Mouse (Mus musculus): ENCODE measurements at regions not wholly inside any gene's neighbourhood (a gene's known extent, or its start where the extent isn't known, plus 50 kb on each side); places are given as distances from the start of the nearest gene placed in this dataset.
A peak's percentile ranks its signal among the peaks of the same experiment; 100 is the strongest.

DNA sequence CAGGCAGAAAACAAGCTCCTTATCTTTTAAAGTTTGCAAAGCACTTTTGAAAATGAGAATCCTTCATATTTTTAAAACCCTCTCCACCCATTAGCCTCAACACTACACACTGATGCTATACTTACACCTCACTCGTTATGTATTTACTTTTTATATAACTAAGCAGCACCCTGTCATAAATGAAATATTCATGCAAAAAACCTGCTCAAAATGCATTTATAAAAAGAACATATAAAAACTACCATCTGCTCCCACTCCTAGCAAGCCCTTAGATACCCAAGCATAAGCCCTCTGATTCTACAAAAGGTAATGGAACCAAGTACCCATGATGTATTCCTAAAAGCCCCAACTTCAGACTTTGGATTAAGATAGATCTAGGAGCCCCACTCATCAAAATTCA, 426.7 kb upstream of the Mef2c start:
- DNase-seq (ENCODE audit: low spot score in 2 of 2), result no peak
- intact Hi-C loops (cut with DNase I), result no loop called here

DNA sequence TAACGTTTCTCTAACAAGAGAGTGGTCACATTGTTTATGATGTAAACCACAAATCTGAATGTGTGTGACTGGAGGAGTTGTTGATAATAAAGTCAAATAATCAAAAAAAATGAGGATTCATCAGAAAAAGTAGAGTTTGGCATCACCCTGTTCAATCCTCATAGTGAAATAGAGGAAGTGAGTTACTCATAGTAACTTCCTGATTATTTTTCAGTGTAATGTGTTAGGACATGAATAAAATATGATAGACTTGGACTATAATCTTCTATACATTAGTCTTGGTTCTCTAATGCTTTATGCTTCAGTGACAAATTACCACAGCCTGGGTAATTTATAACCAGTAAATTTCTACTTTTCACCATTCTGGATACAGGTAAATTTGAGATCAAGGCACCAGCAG, 424.5 kb upstream of the Mef2c start:
- no peak for DNase-seq (ENCODE audit: low spot score in 2 of 2)
- intact Hi-C loops (cut with DNase I), result no loop called here

GRCm38 (mm10) chr13:83084948-83085347, 418.9 kb upstream of the Mef2c start:
- no peak for DNase-seq (ENCODE audit: low spot score in 2 of 2)
- intact Hi-C loops (cut with DNase I), result no loop called here

DNA sequence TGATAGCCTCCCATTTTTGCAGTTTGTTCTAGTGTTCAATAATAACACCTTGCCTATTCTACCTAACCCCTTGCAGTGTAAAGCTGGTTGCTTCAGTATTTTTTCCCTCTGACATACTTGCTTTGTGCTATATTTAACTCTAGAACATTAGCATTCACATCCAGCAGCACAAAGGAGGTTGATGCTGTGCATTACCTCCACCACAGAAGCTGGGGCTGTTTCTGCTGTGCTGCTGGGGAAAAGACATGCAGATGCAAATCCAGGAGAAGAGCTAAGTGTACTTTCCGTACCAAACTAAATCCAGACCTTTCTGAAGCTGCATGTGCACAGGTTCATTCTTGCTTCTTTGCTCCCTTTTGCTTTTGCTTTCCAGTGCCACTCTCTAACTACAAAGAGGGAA, 403.9 kb upstream of the Mef2c start:
- DNase-seq (ENCODE audit: low spot score in 2 of 2), result no peak
- intact Hi-C loops (cut with DNase I), result no loop called here

DNA sequence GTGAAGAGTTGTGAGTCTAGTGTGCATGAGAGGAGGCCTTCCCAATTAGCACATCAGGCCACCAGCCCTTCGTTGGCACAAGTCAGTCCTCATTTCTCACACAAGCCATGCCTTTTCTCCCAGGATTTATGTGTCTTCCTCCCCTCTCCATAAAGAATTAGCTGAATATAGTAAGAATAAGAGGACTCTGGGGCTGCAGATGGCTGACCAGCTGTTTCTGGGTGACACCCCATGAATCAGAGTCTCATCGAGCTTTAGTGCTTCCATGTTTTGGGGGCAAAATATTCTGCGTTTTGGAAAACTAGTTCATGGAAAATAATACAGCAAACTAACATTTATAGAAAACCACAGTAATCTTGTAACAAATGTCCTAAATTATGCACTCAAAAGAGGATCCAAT, 393.2 kb upstream of the Mef2c start:
- peak; percentile 23 to 24 for DNase-seq (ENCODE audit: low spot score in 2 of 2)
- intact Hi-C loops (cut with DNase I), result loop anchor here (5.0 kb wide), 1 partner anchor 412 kb away; no protein-coding TSS in a partner anchor

DNA sequence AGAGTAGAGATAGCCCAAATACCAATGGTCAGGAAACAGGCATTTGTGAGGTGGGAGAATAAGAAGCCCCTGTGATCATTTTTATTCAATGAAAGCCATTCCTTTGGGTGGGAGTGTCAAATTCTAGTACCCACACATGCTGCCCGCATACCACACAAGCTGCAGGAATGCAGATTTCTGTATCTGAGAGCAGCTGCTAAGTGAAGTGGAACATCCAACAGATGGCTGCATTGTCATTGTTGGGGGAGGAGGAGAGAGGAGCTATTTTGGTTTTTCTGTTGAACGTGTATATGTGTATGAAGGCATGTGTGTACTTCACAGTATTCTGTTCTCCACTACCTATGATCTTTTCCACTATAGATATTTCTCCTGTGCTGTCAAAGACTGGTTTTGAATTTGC, 392.3 kb upstream of the Mef2c start:
- intact Hi-C loops (cut with DNase I), result loop anchor here (5.0 kb wide), 1 partner anchor 411 kb away; no protein-coding TSS in a partner anchor
- DNase-seq (ENCODE audit: low spot score in 2 of 2), result peak; percentile 69 to 74

GRCm38 (mm10) chr13:83112323-83112722, 391.5 kb upstream of the Mef2c start:
- no peak for DNase-seq (ENCODE audit: low spot score in 2 of 2)
- intact Hi-C loops (cut with DNase I), result loop anchor here (5.0 kb wide), 1 partner anchor 410 kb away; no protein-coding TSS in a partner anchor

- intact Hi-C loops (cut with DNase I), result loop anchor here (5.0 kb wide), 1 partner anchor 410 kb away; no protein-coding TSS in a partner anchor
Observed at GRCm38 (mm10) chr13:83112741-83113140, 391.1 kb upstream of the Mef2c start.

GRCm38 (mm10) chr13:83113808-83114207, 390.0 kb upstream of the Mef2c start:
- intact Hi-C loops (cut with DNase I), result loop anchor here (5.0 kb wide), 1 partner anchor 408 kb away; no protein-coding TSS in a partner anchor
- DNase-seq (ENCODE audit: low spot score in 2 of 2), result no peak

More at GRCm38 (mm10) chr13:83112741-83113140, 391.1 kb upstream of the Mef2c start:
- DNase-seq (ENCODE audit: low spot score in 2 of 2), result no peak

GRCm38 (mm10) chr13:83114401-83114800, 389.4 kb upstream of the Mef2c start:
- intact Hi-C loops (cut with DNase I), result loop anchor here (5.0 kb wide), 1 partner anchor 408 kb away; no protein-coding TSS in a partner anchor
- DNase-seq (ENCODE audit: low spot score in 2 of 2), result no peak

DNA sequence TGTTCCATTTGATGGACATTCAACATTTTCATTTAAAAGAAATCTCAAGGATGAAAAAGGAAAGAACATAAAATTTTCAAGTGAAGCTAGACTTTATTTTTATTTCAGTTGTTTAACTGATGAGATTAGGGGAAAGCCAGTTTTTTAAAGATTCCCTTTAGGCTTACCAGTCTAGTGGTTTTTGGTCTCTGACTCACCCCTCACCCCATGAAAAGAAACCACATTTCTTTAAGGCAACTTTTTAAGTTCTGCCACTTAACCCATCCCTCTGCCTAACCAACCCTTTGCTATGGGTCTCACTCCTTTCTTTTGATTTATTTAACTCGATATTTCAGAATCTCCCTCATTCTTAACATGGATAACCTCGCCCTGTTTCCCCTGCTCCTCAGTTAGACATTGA, 388.1 kb upstream of the Mef2c start:
- intact Hi-C loops (cut with DNase I), result no loop called here
- DNase-seq (ENCODE audit: low spot score in 2 of 2), result no peak

- intact Hi-C loops (cut with DNase I), result no loop called here
- DNase-seq (ENCODE audit: low spot score in 2 of 2), result no peak
Observed at GRCm38 (mm10) chr13:83120343-83120742, 383.5 kb upstream of the Mef2c start.

DNA sequence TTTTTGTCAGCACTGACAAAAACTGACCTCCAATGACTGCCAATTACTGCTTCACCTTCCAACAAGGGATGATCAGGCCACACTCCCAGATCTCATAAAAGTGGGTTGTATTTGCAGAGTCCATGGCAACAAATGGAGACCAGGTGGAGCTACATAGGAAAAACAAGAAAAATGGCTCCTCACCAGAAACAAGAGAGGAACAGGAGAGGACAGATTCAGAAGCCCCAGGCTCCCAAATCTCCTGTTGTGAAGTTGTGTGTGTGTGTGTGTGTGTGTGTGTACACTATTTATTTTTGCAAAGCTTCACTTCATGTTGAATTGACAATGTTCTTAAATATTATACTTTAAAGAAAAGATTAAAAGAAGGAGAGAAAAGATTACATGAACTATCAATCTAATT, 380.2 kb upstream of the Mef2c start:
- DNase-seq (ENCODE audit: low spot score in 2 of 2), result no peak
- intact Hi-C loops (cut with DNase I), result no loop called here

GRCm38 (mm10) chr13:83124651-83125050, 379.2 kb upstream of the Mef2c start:
- intact Hi-C loops (cut with DNase I), result no loop called here
- DNase-seq (ENCODE audit: low spot score in 2 of 2), result no peak

GRCm38 (mm10) chr13:83126438-83126837, 377.4 kb upstream of the Mef2c start:
- intact Hi-C loops (cut with DNase I), result no loop called here
- peak; percentile 30 to 34 for DNase-seq (ENCODE audit: low spot score in 2 of 2)

DNA sequence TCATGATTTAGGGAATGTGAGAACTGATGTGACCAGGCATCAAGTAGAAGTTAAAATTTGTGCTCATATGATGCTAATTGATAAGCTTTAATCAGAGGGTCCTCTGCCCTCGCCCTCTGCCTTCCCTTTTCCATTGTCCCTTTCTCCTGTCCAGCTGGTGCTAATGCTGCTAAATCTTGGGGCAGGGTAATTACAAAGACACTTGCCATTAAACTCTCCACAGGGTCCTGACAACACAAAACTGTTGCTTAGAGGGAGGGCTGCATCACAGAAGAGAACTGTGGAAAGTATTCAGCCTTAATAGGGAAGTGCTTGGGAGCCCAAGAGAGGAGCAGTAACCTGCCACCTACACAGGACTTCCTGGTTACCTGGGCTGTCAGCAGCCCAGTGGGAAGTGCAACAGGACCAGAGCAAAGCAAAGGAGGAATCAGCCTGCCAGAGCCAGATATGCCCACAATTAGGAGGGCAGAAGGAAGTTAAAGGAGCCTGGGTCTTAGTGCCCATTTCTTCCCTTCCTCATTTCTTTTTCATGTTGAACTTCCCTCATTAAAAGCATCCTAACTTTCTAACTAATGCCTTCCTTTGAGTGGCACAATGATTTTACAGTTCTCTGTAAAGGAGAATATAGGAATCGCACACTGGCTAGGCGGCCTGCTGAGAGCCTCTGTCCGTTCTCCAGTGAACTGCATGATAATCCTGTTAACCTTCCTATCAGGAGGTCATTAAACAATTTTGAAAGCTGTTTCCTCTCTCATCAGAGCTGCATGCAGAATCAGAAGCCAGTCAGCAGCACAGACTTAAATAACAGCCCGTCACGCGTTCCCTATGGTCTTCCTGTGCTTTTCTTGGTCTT, 372.5 kb upstream of the Mef2c start:
- no peak for DNase-seq (ENCODE audit: low spot score in 2 of 2)
- intact Hi-C loops (cut with DNase I), result no loop called here

GRCm38 (mm10) chr13:83131982-83132354, 371.9 kb upstream of the Mef2c start:
- intact Hi-C loops (cut with DNase I), result no loop called here
- no peak for DNase-seq (ENCODE audit: low spot score in 2 of 2)

DNA sequence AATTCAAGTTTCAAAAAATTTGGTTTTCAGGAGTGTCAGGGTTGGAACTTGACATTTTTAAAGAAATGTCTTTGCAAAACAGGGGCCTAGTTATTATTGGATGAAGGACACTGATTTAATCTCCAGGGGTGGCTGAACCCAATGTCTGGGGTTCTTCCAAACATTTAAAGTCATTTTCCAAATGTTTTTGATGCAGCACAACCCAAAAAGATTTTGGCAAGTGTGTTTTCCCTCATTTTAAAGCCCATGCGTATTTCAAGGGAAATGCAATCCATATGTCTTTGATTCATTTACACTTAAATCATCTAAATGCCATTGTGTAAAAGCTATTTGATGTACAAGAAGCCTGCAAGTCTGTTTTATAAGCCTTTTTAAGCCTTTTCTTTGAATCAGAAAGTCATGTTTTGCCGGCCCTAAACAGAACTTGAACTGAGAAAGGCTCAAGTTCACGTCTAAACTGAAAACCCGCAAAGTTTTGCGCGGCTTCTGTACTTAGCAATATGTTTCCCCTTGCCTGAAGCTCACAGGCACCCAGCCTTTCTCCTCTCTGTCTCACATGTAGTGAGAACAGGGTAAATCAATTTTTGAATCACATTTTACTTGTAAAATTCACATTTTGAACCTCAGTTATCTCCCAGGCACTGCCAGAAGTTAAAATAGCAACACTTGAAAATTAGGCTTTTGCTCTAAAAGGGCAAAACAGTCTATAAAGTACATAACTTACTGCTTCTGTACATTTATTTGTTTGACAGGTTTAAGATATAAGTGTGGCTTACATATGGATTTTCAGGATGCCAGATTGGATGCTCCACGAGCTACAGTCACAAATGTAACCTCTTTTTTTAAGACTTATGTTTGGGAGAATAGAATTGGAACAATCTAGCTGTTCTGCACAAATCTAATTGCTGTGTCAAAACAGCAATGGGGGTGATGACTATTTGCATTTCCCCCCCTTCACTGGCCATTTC, 370.9 kb upstream of the Mef2c start:
- no peak for DNase-seq (ENCODE audit: low spot score in 2 of 2)
- intact Hi-C loops (cut with DNase I), result no loop called here

- intact Hi-C loops (cut with DNase I), result no loop called here
- DNase-seq (ENCODE audit: low spot score in 2 of 2), result no peak
Observed at GRCm38 (mm10) chr13:83143316-83143715, 360.5 kb upstream of the Mef2c start.

- intact Hi-C loops (cut with DNase I), result no loop called here
- DNase-seq (ENCODE audit: low spot score in 2 of 2), result no peak
Observed at GRCm38 (mm10) chr13:83154626-83155124, 349.2 kb upstream of the Mef2c start.

All from left cerebral cortex, postnatal 36 days (tissue).